Mouse (Mus musculus) CD8-positive naive resting alpha-beta T cell, adult 2 months (primary cell): ENCODE results near the gene Pax5.
A peak's percentile ranks its signal among the peaks of the same experiment; 100 is the strongest.
"Not testable (repeated sequence)": the region's sequence is repeated elsewhere in the genome, so short reads cannot be mapped to it uniquely, and the experiment has no call there.

Source experiments
- DNase-seq, 2 experiments: peaks; one replicate each; pipeline ENCODE4 v3.0.0; 2022; ENCODE audit warnings: low read depth in 2 of 2, low spot score in 2 of 2

Gene Pax5

GRCm38 (mm10) chr4:44709740-44710700 lies at the start of gene Pax5:
TSS of gene Pax5 (minus strand) at chr4:44710487.
- no peak for DNase-seq

GRCm38 (mm10) chr4:44757131-44757530 lies 46.8 kb upstream of the Pax5 start:
- not testable (repeated sequence) for DNase-seq

- DNase-seq = peak; percentile 81 to 85
Observed at GRCm38 (mm10) chr4:44756134-44756951, 46.1 kb upstream of the Pax5 start.

GRCm38 (mm10) chr4:44755553-44756133 lies 45.4 kb upstream of the Pax5 start, which contains the start of gene Zcchc7:
TSS of gene Zcchc7 (plus strand) at chr4:44755877.
- no peak for DNase-seq

GRCm38 (mm10) chr4:44740471-44740870 lies 30.2 kb upstream of the Pax5 start:
- DNase-seq = no peak

- no peak for DNase-seq
Observed at GRCm38 (mm10) chr4:44721237-44721636, 10.9 kb upstream of the Pax5 start.

GRCm38 (mm10) chr4:44720046-44720445 lies 9.8 kb upstream of the Pax5 start:
- no peak for DNase-seq

- no peak for DNase-seq
Observed at GRCm38 (mm10) chr4:44717676-44718075, 7.4 kb upstream of the Pax5 start.

- DNase-seq = no peak
Observed at GRCm38 (mm10) chr4:44716391-44716790, 6.1 kb upstream of the Pax5 start.

- DNase-seq = no peak
Observed at GRCm38 (mm10) chr4:44715621-44716160, 5.4 kb upstream of the Pax5 start.

- DNase-seq = no peak
Observed at GRCm38 (mm10) chr4:44714111-44714621, 3.9 kb upstream of the Pax5 start.

GRCm38 (mm10) chr4:44713554-44714051 lies 3.3 kb upstream of the Pax5 start:
- DNase-seq = no peak

GRCm38 (mm10) chr4:44712786-44713553 lies 2.7 kb upstream of the Pax5 start:
- no peak for DNase-seq

- DNase-seq = no peak
Observed at GRCm38 (mm10) chr4:44712051-44712700, 1.9 kb upstream of the Pax5 start.

- DNase-seq = no peak
Observed at GRCm38 (mm10) chr4:44711136-44711900, 1.0 kb upstream of the Pax5 start.

GRCm38 (mm10) chr4:44710701-44711097 lies 412 bp upstream of the Pax5 start:
- no peak for DNase-seq

- DNase-seq = no peak
Observed at GRCm38 (mm10) chr4:44709091-44709695, 1.1 kb downstream of the Pax5 start.

GRCm38 (mm10) chr4:44708311-44708710 lies 2.0 kb downstream of the Pax5 start:
- no peak for DNase-seq
